Mouse (Mus musculus) heart, embryonic 13.5 days (tissue): ENCODE measurements at regions not wholly inside any gene's neighbourhood (a gene's known extent, or its start where the extent isn't known, plus 50 kb on each side); places are given as distances from the start of the nearest gene placed in this dataset.

ENCODE experiments used
- ATAC-seq: fragments of 200-750 bp; cut with Nextera tagmentation; 2 replicates; pipeline ENCODE4 v1.8.0; 2017; ENCODE audit warnings: moderate TSS enrichment; ENCODE audit not compliant: insufficient number of reproducible peaks, low FRiP score, low TSS enrichment; ENCODE audit errors: extremely low read depth
- H3K27ac ChIP-seq: fragments of 300-500 bp; sonication (generic); replicated peaks from 2 replicates; pipeline ENCODE4 v1.5.1; 2015; ENCODE audit warnings: moderate library complexity, mild to moderate bottlenecking, inconsistent platforms
- H3K27me3 ChIP-seq: fragments of 300-500 bp; sonication (generic); replicated peaks from 2 replicates; pipeline ENCODE4 v1.6.1; 2015; ENCODE audit warnings: mild to moderate bottlenecking, inconsistent platforms
- H3K36me3 ChIP-seq: fragments of 300-500 bp; sonication (generic); 2 replicates; pipeline ENCODE4 v1.6.1; 2015; ENCODE audit warnings: mild to moderate bottlenecking, inconsistent platforms
- H3K4me1 ChIP-seq: fragments of 300-500 bp; sonication (generic); 2 replicates; pipeline ENCODE4 v1.6.1; 2015; ENCODE audit warnings: inconsistent platforms
- H3K4me2 ChIP-seq: fragments of 300-500 bp; sonication (generic); 2 replicates; pipeline ENCODE4 v1.6.1; 2015; ENCODE audit warnings: inconsistent platforms, mild to moderate bottlenecking, moderate library complexity
- H3K4me3 ChIP-seq: fragments of 300-500 bp; sonication (generic); 2 replicates; pipeline ENCODE4 v1.5.1; 2015; ENCODE audit warnings: moderate library complexity, mild to moderate bottlenecking, inconsistent platforms
- H3K9ac ChIP-seq: fragments of 300-500 bp; sonication (generic); 2 replicates; pipeline ENCODE4 v1.6.1; 2015; ENCODE audit warnings: inconsistent platforms, mild to moderate bottlenecking, moderate library complexity
- H3K9me3 ChIP-seq: fragments of 300-500 bp; sonication (generic); 2 replicates; pipeline ENCODE4 v1.6.1; 2016; ENCODE audit warnings: inconsistent platforms
- WGBS: fragments of 180-500 bp; shearing (Covaris S2); methylation state at CpG from one replicate; pipeline ENCODE4 v1.1.7; 2015; ENCODE audit warnings: mixed read lengths; 5-methylcytosine and 5-hydroxymethylcytosine counted together

GRCm38 (mm10) chr17:62286086-62287080 lies 594.7 kb downstream of the Efna5 start:
- Histone ChIP-seq H3K9ac (no peak overlapping the region), H3K27me3 (no peaks in the 10 kb centered on the region), H3K4me3 (no peak overlapping the region), H3K4me1 (peaks cover 7% of the 10 kb centered on the region; the same call in 1 of the 2 replicates), H3K9me3 (no peaks in the 10 kb centered on the region), H3K36me3 (no peaks in the 10 kb centered on the region), H3K4me2 (peak overlapping the region; percentile 42), H3K27ac (no peak overlapping the region)
- WGBS = 51% methylated on average over 12 of the region's 12 CpGs
- ATAC-seq = no peak

- no peaks in the 10 kb centered on the region for H3K9me3 ChIP-seq
- H3K4me3 ChIP-seq = no peak overlapping the region
- peaks cover 3% of the 10 kb centered on the region; the same call in 1 of the 2 replicates for H3K4me1 ChIP-seq
- H3K27me3 ChIP-seq = no peaks in the 10 kb centered on the region
- no peaks in the 10 kb centered on the region for H3K36me3 ChIP-seq
- WGBS = 38% methylated on average over 3 of the region's 3 CpGs
- ATAC-seq = no peak
- no peak overlapping the region for H3K9ac ChIP-seq
- H3K4me2 ChIP-seq = no peak overlapping the region
- H3K27ac ChIP-seq = no peak overlapping the region
Observed at GRCm38 (mm10) chr17:62280201-62280600, 600.9 kb downstream of the Efna5 start.

- Histone ChIP-seq H3K36me3 (no peaks in the 10 kb centered on the region), H3K9me3 (no peaks in the 10 kb centered on the region), H3K4me1 (no peaks in the 10 kb centered on the region), H3K4me2 (no peak overlapping the region), H3K27ac (no peak overlapping the region), H3K27me3 (no peaks in the 10 kb centered on the region), H3K4me3 (no peak overlapping the region), H3K9ac (no peak overlapping the region)
- ATAC-seq = no peak
- WGBS = 69% methylated on average over 7 of the region's 7 CpGs
Observed at GRCm38 (mm10) chr17:62271399-62271798, 609.7 kb downstream of the Efna5 start.

GRCm38 (mm10) chr17:62269279-62269678 lies 611.8 kb downstream of the Efna5 start:
- Histone ChIP-seq H3K4me1 (no peaks in the 10 kb centered on the region), H3K4me3 (no peak overlapping the region), H3K27ac (no peak overlapping the region), H3K36me3 (no peaks in the 10 kb centered on the region), H3K4me2 (no peak overlapping the region), H3K9me3 (no peaks in the 10 kb centered on the region), H3K27me3 (no peaks in the 10 kb centered on the region), H3K9ac (no peak overlapping the region)
- no peak for ATAC-seq
- WGBS = 83% methylated on average over 4 of the region's 4 CpGs

- Histone ChIP-seq H3K9ac (no peak overlapping the region), H3K9me3 (no peaks in the 10 kb centered on the region), H3K4me1 (peaks cover 8% of the 10 kb centered on the region), H3K4me3 (no peak overlapping the region), H3K36me3 (no peaks in the 10 kb centered on the region), H3K27me3 (no peaks in the 10 kb centered on the region), H3K4me2 (peak overlapping the region; percentile 31; the same call in 1 of the 2 replicates), H3K27ac (peak overlapping the region; percentile 42; the same call in 1 of the 2 replicates)
- ATAC-seq = no peak
- WGBS = 21% methylated on average over 3 of the region's 3 CpGs
Observed at GRCm38 (mm10) chr17:62253448-62253847, 627.7 kb downstream of the Efna5 start.

- Histone ChIP-seq H3K27ac (no peak overlapping the region), H3K27me3 (no peaks in the 10 kb centered on the region), H3K4me1 (peaks cover 4% of the 10 kb centered on the region), H3K36me3 (no peaks in the 10 kb centered on the region), H3K4me2 (no peak overlapping the region), H3K9ac (no peak overlapping the region), H3K9me3 (no peaks in the 10 kb centered on the region), H3K4me3 (no peak overlapping the region)
- 32% methylated on average over 3 of the region's 3 CpGs for WGBS
- ATAC-seq = no peak
Observed at GRCm38 (mm10) chr17:62248011-62248410, 633.1 kb downstream of the Efna5 start.

GRCm38 (mm10) chr17:62246650-62247049 lies 634.5 kb downstream of the Efna5 start:
- Histone ChIP-seq H3K4me1 (no peaks in the 10 kb centered on the region), H3K4me3 (no peak overlapping the region), H3K9me3 (no peaks in the 10 kb centered on the region), H3K27ac (no peak overlapping the region), H3K4me2 (no peak overlapping the region), H3K9ac (no peak overlapping the region), H3K27me3 (no peaks in the 10 kb centered on the region), H3K36me3 (no peaks in the 10 kb centered on the region)
- no peak for ATAC-seq
- WGBS = 51% methylated on average over 4 of the region's 4 CpGs

GRCm38 (mm10) chr17:62230939-62231338 lies 650.2 kb downstream of the Efna5 start:
- Histone ChIP-seq H3K9me3 (no peaks in the 10 kb centered on the region), H3K27ac (no peak overlapping the region), H3K4me2 (no peak overlapping the region), H3K4me3 (no peak overlapping the region), H3K9ac (no peak overlapping the region), H3K4me1 (no peaks in the 10 kb centered on the region), H3K27me3 (no peaks in the 10 kb centered on the region), H3K36me3 (no peaks in the 10 kb centered on the region)
- ATAC-seq = no peak

- Histone ChIP-seq H3K9me3 (no peaks in the 10 kb centered on the region), H3K27me3 (no peaks in the 10 kb centered on the region), H3K4me3 (no peak overlapping the region), H3K4me1 (no peaks in the 10 kb centered on the region), H3K27ac (no peak overlapping the region), H3K9ac (no peak overlapping the region), H3K4me2 (no peak overlapping the region), H3K36me3 (no peaks in the 10 kb centered on the region)
- ATAC-seq = no peak
- 84% methylated on average over 9 of the region's 9 CpGs for WGBS
Observed at GRCm38 (mm10) chr17:62210441-62211025, 670.6 kb downstream of the Efna5 start.

GRCm38 (mm10) chr17:62202658-62203057 lies 678.5 kb downstream of the Efna5 start:
- Histone ChIP-seq H3K9ac (no peak overlapping the region), H3K9me3 (no peaks in the 10 kb centered on the region), H3K4me2 (no peak overlapping the region), H3K4me3 (no peak overlapping the region), H3K4me1 (no peaks in the 10 kb centered on the region), H3K27ac (no peak overlapping the region), H3K27me3 (no peaks in the 10 kb centered on the region), H3K36me3 (no peaks in the 10 kb centered on the region)
- ATAC-seq = no peak
- WGBS = 84% methylated on average over 2 of the region's 2 CpGs

GRCm38 (mm10) chr17:62200491-62200890 lies 680.6 kb downstream of the Efna5 start:
- Histone ChIP-seq H3K9ac (no peak overlapping the region), H3K4me3 (no peak overlapping the region), H3K27ac (no peak overlapping the region), H3K4me2 (no peak overlapping the region), H3K27me3 (no peaks in the 10 kb centered on the region), H3K9me3 (no peaks in the 10 kb centered on the region), H3K36me3 (no peaks in the 10 kb centered on the region), H3K4me1 (no peaks in the 10 kb centered on the region)
- 76% methylated on average over 4 of the region's 4 CpGs for WGBS
- ATAC-seq = no peak
